Mouse (Mus musculus) limb, embryonic 15.5 days (tissue): ENCODE results near the gene Prpf6. TPM values are rescaled to one million over a fixed set of nuclear protein-coding genes. Genes with fewer than 3 reads are reported as not detected.

ENCODE experiments used
- ATAC-seq: fragments of 200-750 bp; cut with Nextera tagmentation; 2 replicates; pipeline ENCODE4 v1.8.0; 2017; ENCODE audit warnings: low read depth, moderate TSS enrichment; ENCODE audit not compliant: insufficient number of reproducible peaks, low FRiP score, low TSS enrichment
- H3K27ac ChIP-seq: fragments of 300-500 bp; sonication (generic); 2 replicates; pipeline ENCODE4 v1.5.1; 2015; ENCODE audit warnings: moderate library complexity, mild to moderate bottlenecking, inconsistent platforms
- H3K27me3 ChIP-seq: fragments of 300-500 bp; sonication (generic); 2 replicates; pipeline ENCODE4 v1.6.1; 2015; ENCODE audit warnings: inconsistent platforms
- H3K36me3 ChIP-seq: fragments of 300-500 bp; sonication (generic); 2 replicates; pipeline ENCODE4 v1.6.1; 2015; ENCODE audit warnings: inconsistent platforms
- H3K4me1 ChIP-seq: fragments of 300-500 bp; sonication (generic); 2 replicates; pipeline ENCODE4 v1.6.1; 2015; ENCODE audit warnings: inconsistent platforms
- H3K4me2 ChIP-seq: fragments of 300-500 bp; sonication (generic); 2 replicates; pipeline ENCODE4 v1.6.1; 2015; ENCODE audit warnings: mild to moderate bottlenecking, inconsistent platforms
- H3K4me3 ChIP-seq: fragments of 300-500 bp; sonication (generic); 2 replicates; pipeline ENCODE4 v1.5.1; 2015; ENCODE audit warnings: mild to moderate bottlenecking, inconsistent platforms
- H3K9ac ChIP-seq: fragments of 300-500 bp; sonication (generic); 2 replicates; pipeline ENCODE4 v1.6.1; 2015; ENCODE audit warnings: inconsistent platforms
- H3K9me3 ChIP-seq: fragments of 300-500 bp; sonication (generic); 2 replicates; pipeline ENCODE4 v1.6.1; 2016; ENCODE audit warnings: inconsistent platforms
- whole genome bisulfite sequencing: fragments of 180-500 bp; shearing (Covaris S2); methylation state at CpG from one replicate; pipeline ENCODE4 v1.1.7; 2015; 5-methylcytosine and 5-hydroxymethylcytosine counted together
- polyA plus RNA-seq: library from polyadenylated mRNA; unstranded; fragments of >200 nt; fragmentation: Nextera tagmentation; extraction: Ambion mirVana; gene quantifications from 2 replicates; pipeline ENCODE4 v1.2.1, GENCODE M21; 2015

The Prpf6 gene
- polyA plus RNA-seq, 1 experiment from 2014 or later: 63.3 TPM

GRCm38 (mm10) chr2:181683381-181683780 is 91.7 kb downstream of the Prpf6 start:
- Histone ChIP-seq H3K4me2 (no peak overlapping the region), H3K9me3 (no peaks in the 10 kb centered on the region), H3K27ac (no peak overlapping the region), H3K9ac (no peak overlapping the region), H3K4me3 (no peak overlapping the region), H3K27me3 (no peaks in the 10 kb centered on the region), H3K36me3 (peaks cover 35% of the 10 kb centered on the region), H3K4me1 (peaks cover 14% of the 10 kb centered on the region)
- 63% methylated on average over 4 of the region's 4 CpGs for WGBS
- ATAC-seq: no peak

GRCm38 (mm10) chr2:181684713-181685112 is 93.0 kb downstream of the Prpf6 start:
- WGBS: 84% methylated on average over 1 of the region's 1 CpGs
- no peak overlapping the region for H3K4me3 ChIP-seq
- no peaks in the 10 kb centered on the region for H3K27me3 ChIP-seq
- no peak overlapping the region for H3K9ac ChIP-seq
- no peak overlapping the region for H3K27ac ChIP-seq
- H3K4me2 ChIP-seq: no peak overlapping the region
- no peak for ATAC-seq
- H3K4me1 ChIP-seq: peaks cover 8% of the 10 kb centered on the region; the same call in 1 of the 2 replicates
- H3K36me3 ChIP-seq: peaks cover 47% of the 10 kb centered on the region
- H3K9me3 ChIP-seq: no peaks in the 10 kb centered on the region

GRCm38 (mm10) chr2:181685686-181686085 is 94.0 kb downstream of the Prpf6 start:
- Histone ChIP-seq H3K4me1 (peaks cover 9% of the 10 kb centered on the region; the same call in 1 of the 2 replicates), H3K9ac (no peak overlapping the region), H3K4me3 (no peak overlapping the region), H3K9me3 (no peaks in the 10 kb centered on the region), H3K36me3 (peaks cover 51% of the 10 kb centered on the region), H3K27ac (no peak overlapping the region), H3K4me2 (no peak overlapping the region), H3K27me3 (no peaks in the 10 kb centered on the region)
- 91% methylated on average over 4 of the region's 4 CpGs for WGBS
- no peak for ATAC-seq

GRCm38 (mm10) chr2:181687586-181687985 is 95.9 kb downstream of the Prpf6 start:
- WGBS: 94% methylated on average over 8 of the region's 8 CpGs
- Histone ChIP-seq H3K27ac (no peak overlapping the region), H3K36me3 (peaks cover 56% of the 10 kb centered on the region), H3K9ac (no peak overlapping the region), H3K4me2 (no peak overlapping the region), H3K4me3 (no peak overlapping the region), H3K9me3 (no peaks in the 10 kb centered on the region), H3K27me3 (no peaks in the 10 kb centered on the region), H3K4me1 (peaks cover 18% of the 10 kb centered on the region)
- no peak for ATAC-seq

- ATAC-seq: no peak
- no peak overlapping the region for H3K9ac ChIP-seq
- 91% methylated on average over 10 of the region's 10 CpGs for WGBS
- no peak overlapping the region for H3K4me3 ChIP-seq
- peaks cover 53% of the 10 kb centered on the region for H3K36me3 ChIP-seq
- H3K9me3 ChIP-seq: no peaks in the 10 kb centered on the region
- peaks cover 27% of the 10 kb centered on the region for H3K4me1 ChIP-seq
- H3K27me3 ChIP-seq: no peaks in the 10 kb centered on the region
- no peak overlapping the region for H3K27ac ChIP-seq
- no peak overlapping the region for H3K4me2 ChIP-seq
These were observed 97.9 kb downstream of the Prpf6 start for GRCm38 (mm10) chr2:181689466-181690160.

GRCm38 (mm10) chr2:181691083-181691482 is 99.4 kb downstream of the Prpf6 start:
- Histone ChIP-seq H3K4me2 (no peak overlapping the region), H3K4me1 (peaks cover 27% of the 10 kb centered on the region), H3K4me3 (no peak overlapping the region), H3K36me3 (peaks cover 44% of the 10 kb centered on the region), H3K9ac (peak overlapping the region; percentile 17; the same call in 1 of the 2 replicates), H3K27ac (no peak overlapping the region), H3K27me3 (no peaks in the 10 kb centered on the region), H3K9me3 (no peaks in the 10 kb centered on the region)
- no peak for ATAC-seq
- WGBS: 80% methylated on average over 6 of the region's 6 CpGs

GRCm38 (mm10) chr2:181691571-181691970 is 99.9 kb downstream of the Prpf6 start:
- no peak overlapping the region; the same call in 1 of the 2 replicates for H3K9ac ChIP-seq
- peaks cover 27% of the 10 kb centered on the region for H3K4me1 ChIP-seq
- H3K36me3 ChIP-seq: peaks cover 39% of the 10 kb centered on the region
- no peak for ATAC-seq
- H3K4me2 ChIP-seq: no peak overlapping the region
- no peaks in the 10 kb centered on the region for H3K9me3 ChIP-seq
- no peak overlapping the region for H3K4me3 ChIP-seq
- 83% methylated on average over 4 of the region's 4 CpGs for WGBS
- no peaks in the 10 kb centered on the region for H3K27me3 ChIP-seq
- H3K27ac ChIP-seq: no peak overlapping the region

GRCm38 (mm10) chr2:181692304-181692703 is 100.6 kb downstream of the Prpf6 start:
- Histone ChIP-seq H3K4me3 (0 out of 2 replicates have a peak overlapping the region, but pooled peaks have one; percentile 75), H3K27me3 (no peaks in the 10 kb centered on the region), H3K27ac (no peak overlapping the region), H3K4me1 (peaks cover 27% of the 10 kb centered on the region), H3K9me3 (no peaks in the 10 kb centered on the region), H3K36me3 (peaks cover 32% of the 10 kb centered on the region), H3K9ac (no peak overlapping the region), H3K4me2 (peak overlapping the region; percentile 81; the same call in 1 of the 2 replicates)
- WGBS: 91% methylated on average over 3 of the region's 3 CpGs
- ATAC-seq: no peak

GRCm38 (mm10) chr2:181693339-181694280 is 101.9 kb downstream of the Prpf6 start, which contains the start of gene Rgs19:
Gene Rgs19, minus strand, starts transcription at chr2:181693977.
- H3K9me3 ChIP-seq: no peaks in the 10 kb centered on the region
- peaks cover 20% of the 10 kb centered on the region for H3K36me3 ChIP-seq
- peak within 1 kb of the TSS; percentile 80 for H3K27ac ChIP-seq
- peak within 1 kb of the TSS; percentile 81 for H3K4me2 ChIP-seq
- under 1% methylated on average over 67 of the region's 75 CpGs for WGBS
- peak; percentile 81 for ATAC-seq
- H3K9ac ChIP-seq: peak within 1 kb of the TSS; percentile 61
- H3K4me1 ChIP-seq: peaks cover 27% of the 10 kb centered on the region
- H3K27me3 ChIP-seq: no peaks in the 10 kb centered on the region
- peak within 1 kb of the TSS; percentile 75 for H3K4me3 ChIP-seq

GRCm38 (mm10) chr2:181694581-181694980 is 102.9 kb downstream of the Prpf6 start:
- H3K27ac ChIP-seq: no peak overlapping the region
- 90% methylated on average over 3 of the region's 3 CpGs for WGBS
- no peak overlapping the region for H3K4me3 ChIP-seq
- no peaks in the 10 kb centered on the region for H3K27me3 ChIP-seq
- peaks cover 27% of the 10 kb centered on the region for H3K4me1 ChIP-seq
- no peaks in the 10 kb centered on the region for H3K9me3 ChIP-seq
- no peak overlapping the region for H3K9ac ChIP-seq
- peak overlapping the region; percentile 81; the same call in 1 of the 2 replicates for H3K4me2 ChIP-seq
- H3K36me3 ChIP-seq: peaks cover 10% of the 10 kb centered on the region
- no peak for ATAC-seq

GRCm38 (mm10) chr2:181695776-181696175 is 104.1 kb downstream of the Prpf6 start:
- no peak for ATAC-seq
- Histone ChIP-seq H3K9me3 (no peaks in the 10 kb centered on the region), H3K36me3 (peaks cover 4% of the 10 kb centered on the region; the same call in 1 of the 2 replicates), H3K27me3 (no peaks in the 10 kb centered on the region), H3K4me2 (no peak overlapping the region), H3K4me3 (no peak overlapping the region), H3K4me1 (peaks cover 23% of the 10 kb centered on the region), H3K27ac (no peak overlapping the region), H3K9ac (no peak overlapping the region)
- 74% methylated on average over 1 of the region's 1 CpGs for WGBS
